ENCODE assay signal across 19 mouse cellular contexts in the genomic region with DNA sequence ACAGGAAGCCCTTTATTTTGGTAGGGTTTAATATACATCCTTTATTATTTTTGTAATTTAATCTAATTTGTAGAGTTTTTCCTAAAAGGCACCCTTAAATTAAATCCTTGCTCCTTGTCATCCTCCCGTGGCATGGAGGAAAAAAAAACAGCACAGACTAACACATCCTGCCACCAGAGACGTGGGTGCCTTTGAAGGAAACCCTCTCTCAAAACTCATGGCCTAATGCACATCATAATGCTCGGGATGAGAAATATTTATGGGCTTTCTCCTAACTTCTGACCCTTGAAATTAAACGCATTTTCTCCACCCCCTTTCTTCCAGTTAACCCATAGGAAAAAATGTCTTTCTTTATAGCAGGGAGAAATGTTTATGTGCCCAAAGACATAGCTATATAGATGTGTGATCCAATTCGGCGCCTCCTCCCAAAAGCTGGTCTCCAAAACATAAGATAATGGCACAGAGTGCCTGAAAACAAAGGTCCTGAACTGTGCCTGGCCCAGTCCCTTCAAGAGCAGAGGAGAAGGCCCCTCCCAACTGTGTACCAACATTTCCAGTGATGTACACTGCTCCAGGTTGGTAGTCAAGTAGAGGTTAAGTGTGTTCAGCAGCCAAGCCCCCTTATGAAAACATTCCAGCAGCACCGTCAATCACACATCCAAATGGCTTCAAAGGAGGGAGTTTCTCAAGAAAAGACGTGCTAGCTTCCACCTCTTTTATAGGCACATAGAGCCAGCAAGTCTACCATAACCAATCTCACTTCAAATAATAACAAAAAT.
DNase-seq lines count a peak whose midpoint lies in the region; ATAC-seq and TF ChIP-seq lines count a peak whose summit lies in the region.
"Had no signal": no experiment of that assay in that cellular context is flagged by ENCODE, and none has a peak within 500 bp of the region (broad histone marks: within the 10 kb centered on the region; RNA-seq: fewer than 3 reads in every experiment).

No protein-coding gene starts in this region.

- no peak overlapping the region for H3K4me2 ChIP-seq in kidney, embryonic 14.5 days (replicated peaks; ENCODE audit: low read depth, low read length)
- no peak overlapping the region for H3K4me2 ChIP-seq in midbrain, embryonic 12.5 days (replicated peaks)
- no peak overlapping the region for H3K4me2 ChIP-seq in midbrain, postnatal 0 days (ENCODE audit: low read depth, low read length, poor library complexity, severe bottlenecking)
- H3K4me2 ChIP-seq in embryonic facial prominence, embryonic 11.5 days (ENCODE audit: low read depth, low read length), result no peak overlapping the region
- H3K4me2 ChIP-seq: heart, embryonic 15.5 days; intestine, embryonic 15.5 days; liver, embryonic 15.5 days had no signal

- 13% methylated on average over 8 of the region's 8 CpGs for WGBS in kidney, embryonic 14.5 days
- WGBS in midbrain, embryonic 12.5 days, result 68% methylated on average over 8 of the region's 8 CpGs
- 64% methylated on average over 8 of the region's 8 CpGs for WGBS in midbrain, postnatal 0 days
- WGBS in embryonic facial prominence, embryonic 11.5 days, result 38% methylated on average over 8 of the region's 8 CpGs

- peak; percentile 82 for ATAC-seq in kidney, embryonic 14.5 days (ENCODE audit: low FRiP score, low TSS enrichment)
- no peak for ATAC-seq in midbrain, embryonic 12.5 days (ENCODE audit: low FRiP score, low read depth)
- no peak for ATAC-seq in midbrain, postnatal 0 days (ENCODE audit: low FRiP score)
- no peak for ATAC-seq in embryonic facial prominence, embryonic 11.5 days (replicated peaks; ENCODE audit: insufficient number of reproducible peaks, low FRiP score, low TSS enrichment, low read depth)

- no peak overlapping the region for H3K4me3 ChIP-seq in kidney, embryonic 14.5 days (ENCODE audit: low read length)
- H3K4me3 ChIP-seq in midbrain, embryonic 12.5 days, result no peak overlapping the region
- H3K4me3 ChIP-seq in midbrain, postnatal 0 days (ENCODE audit: low read depth, low read length), result no peak overlapping the region
- no peak overlapping the region for H3K4me3 ChIP-seq in embryonic facial prominence, embryonic 11.5 days (ENCODE audit: low read depth, low read length)
- H3K4me3 ChIP-seq: heart, adult 2 months; heart, embryonic 15.5 days; hindbrain, embryonic 10.5 days; intestine, embryonic 15.5 days; liver, embryonic 15.5 days had no signal

- peak overlapping the region; percentile 62; the same call in 1 of the 2 replicates for H3K27ac ChIP-seq in kidney, embryonic 14.5 days (ENCODE audit: low read depth, low read length)
- 0 out of 2 replicates have a peak overlapping the region, but pooled peaks have one; percentile 20 for H3K27ac ChIP-seq in midbrain, embryonic 12.5 days (replicated peaks)
- no peak overlapping the region for H3K27ac ChIP-seq in midbrain, postnatal 0 days (ENCODE audit: low read depth, low read length)
- no peak overlapping the region for H3K27ac ChIP-seq in embryonic facial prominence, embryonic 11.5 days (replicated peaks; ENCODE audit: low read depth, low read length)
- H3K27ac ChIP-seq: heart, adult 2 months; heart, embryonic 15.5 days; hindbrain, embryonic 10.5 days; intestine, embryonic 15.5 days; liver, embryonic 15.5 days had no signal

- 0 out of 2 replicates have a peak, but pooled peaks cover 2% of the 10 kb centered on the region for H3K9me3 ChIP-seq in kidney, embryonic 14.5 days (ENCODE audit: control insufficient read depth, low read length)
- 0 out of 2 replicates have a peak, but pooled peaks cover 3% of the 10 kb centered on the region for H3K9me3 ChIP-seq in midbrain, embryonic 12.5 days
- H3K9me3 ChIP-seq in midbrain, postnatal 0 days (ENCODE audit: low read length), result no peaks in the 10 kb centered on the region
- H3K9me3 ChIP-seq in embryonic facial prominence, embryonic 11.5 days (replicated peaks; ENCODE audit: control insufficient read depth, low read length), result no peaks in the 10 kb centered on the region
- H3K9me3 ChIP-seq: heart, embryonic 15.5 days; intestine, embryonic 15.5 days; liver, embryonic 15.5 days had no signal

- intact Hi-C loops in heart, postnatal 14 days (cut with DNase I), result no loop called here

- no peak for DNase-seq in kidney, adult 18-20 months
- DNase-seq in midbrain, postnatal 0 days (ENCODE audit: low spot score), result no peak
- peak; percentile 25 for DNase-seq in embryonic facial prominence, embryonic 11.5 days (ENCODE audit: low spot score)
- DNase-seq in mesoderm, embryonic 11.5 days (ENCODE audit: low read depth, low spot score), result peak; percentile 54
- DNase-seq in urinary bladder, postnatal 4 days (ENCODE audit: low spot score in 2 of 2), result no peak
- DNase-seq in heart, postnatal 14 days, result no peak
- DNase-seq: adrenal gland, postnatal 10 days; B cell, adult 2 months; cerebellum, adult 11-12 months; cerebellum, postnatal 25 days; gastrocnemius, postnatal 10 days; heart, adult 2 months; layer of hippocampus, postnatal 36 days had no signal

- no peaks in the 10 kb centered on the region for H3K27me3 ChIP-seq in kidney, embryonic 14.5 days (ENCODE audit: control insufficient read depth, insufficient read depth, low read length)
- H3K27me3 ChIP-seq in midbrain, embryonic 12.5 days, result no peaks in the 10 kb centered on the region
- no peaks in the 10 kb centered on the region for H3K27me3 ChIP-seq in midbrain, postnatal 0 days (ENCODE audit: insufficient read depth, low read length)
- no peaks in the 10 kb centered on the region for H3K27me3 ChIP-seq in embryonic facial prominence, embryonic 11.5 days (ENCODE audit: control insufficient read depth, insufficient read depth, low read length)
- H3K27me3 ChIP-seq: heart, embryonic 15.5 days; intestine, embryonic 15.5 days; liver, embryonic 15.5 days had no signal

- TF ChIP-seq CTCF in midbrain, postnatal 0 days (IDR thresholded peaks at IDR 0.05), result no peak

- H3K36me3 ChIP-seq in kidney, embryonic 14.5 days (ENCODE audit: control insufficient read depth, insufficient read depth, low read length), result no peaks in the 10 kb centered on the region
- H3K36me3 ChIP-seq in midbrain, embryonic 12.5 days, result no peaks in the 10 kb centered on the region
- no peaks in the 10 kb centered on the region for H3K36me3 ChIP-seq in midbrain, postnatal 0 days (ENCODE audit: insufficient read depth, low read length)
- H3K36me3 ChIP-seq in embryonic facial prominence, embryonic 11.5 days (replicated peaks; ENCODE audit: control insufficient read depth, insufficient read depth, low read depth, low read length), result no peaks in the 10 kb centered on the region
- H3K36me3 ChIP-seq: heart, embryonic 15.5 days; hindbrain, embryonic 10.5 days; intestine, embryonic 15.5 days; liver, embryonic 15.5 days had no signal

- H3K4me1 ChIP-seq in kidney, embryonic 14.5 days (ENCODE audit: control insufficient read depth, insufficient read depth, low read length), result peaks cover 20% of the 10 kb centered on the region
- peaks cover 3% of the 10 kb centered on the region; the same call in 1 of the 2 replicates for H3K4me1 ChIP-seq in midbrain, embryonic 12.5 days
- no peaks in the 10 kb centered on the region for H3K4me1 ChIP-seq in midbrain, postnatal 0 days (ENCODE audit: insufficient read depth, low read length)
- no peaks in the 10 kb centered on the region for H3K4me1 ChIP-seq in embryonic facial prominence, embryonic 11.5 days (ENCODE audit: control insufficient read depth, insufficient read depth, low read length)
- H3K4me1 ChIP-seq: intestine, embryonic 15.5 days; liver, embryonic 15.5 days had no signal

- no peak overlapping the region for H3K9ac ChIP-seq in kidney, embryonic 14.5 days (ENCODE audit: low read depth, low read length)
- H3K9ac ChIP-seq in midbrain, embryonic 12.5 days (replicated peaks), result no peak overlapping the region
- no peak overlapping the region for H3K9ac ChIP-seq in midbrain, postnatal 0 days (replicated peaks; ENCODE audit: low read length, poor library complexity, severe bottlenecking)
- H3K9ac ChIP-seq in embryonic facial prominence, embryonic 11.5 days (replicated peaks; ENCODE audit: low read length), result no peak overlapping the region
- H3K9ac ChIP-seq: heart, embryonic 15.5 days; intestine, embryonic 15.5 days; liver, embryonic 15.5 days had no signal

Comparison
In these comparisons a context has a peak if more than half of its experiments do, and no peak if none do; other contexts are left out.
1. H3K27ac ChIP-seq: peak in kidney, embryonic 14.5 days (single experiment) and midbrain, embryonic 12.5 days (single experiment); none in midbrain, postnatal 0 days (single experiment) and embryonic facial prominence, embryonic 11.5 days (single experiment).
2. DNase-seq: peak in embryonic facial prominence, embryonic 11.5 days (single experiment) and mesoderm, embryonic 11.5 days (single experiment); none in kidney, adult 18-20 months (single experiment), midbrain, postnatal 0 days (single experiment), urinary bladder, postnatal 4 days (0 of 2) and heart, postnatal 14 days (0 of 2).